Mouse (Mus musculus): ENCODE data around the gene Klk6. TPM values are rescaled to one million over a fixed set of nuclear protein-coding genes. Genes with fewer than 3 reads are reported as not detected.

Gene Klk6
- polyA plus RNA-seq, 1 experiment from 2014 or later, result not detected

DNA sequence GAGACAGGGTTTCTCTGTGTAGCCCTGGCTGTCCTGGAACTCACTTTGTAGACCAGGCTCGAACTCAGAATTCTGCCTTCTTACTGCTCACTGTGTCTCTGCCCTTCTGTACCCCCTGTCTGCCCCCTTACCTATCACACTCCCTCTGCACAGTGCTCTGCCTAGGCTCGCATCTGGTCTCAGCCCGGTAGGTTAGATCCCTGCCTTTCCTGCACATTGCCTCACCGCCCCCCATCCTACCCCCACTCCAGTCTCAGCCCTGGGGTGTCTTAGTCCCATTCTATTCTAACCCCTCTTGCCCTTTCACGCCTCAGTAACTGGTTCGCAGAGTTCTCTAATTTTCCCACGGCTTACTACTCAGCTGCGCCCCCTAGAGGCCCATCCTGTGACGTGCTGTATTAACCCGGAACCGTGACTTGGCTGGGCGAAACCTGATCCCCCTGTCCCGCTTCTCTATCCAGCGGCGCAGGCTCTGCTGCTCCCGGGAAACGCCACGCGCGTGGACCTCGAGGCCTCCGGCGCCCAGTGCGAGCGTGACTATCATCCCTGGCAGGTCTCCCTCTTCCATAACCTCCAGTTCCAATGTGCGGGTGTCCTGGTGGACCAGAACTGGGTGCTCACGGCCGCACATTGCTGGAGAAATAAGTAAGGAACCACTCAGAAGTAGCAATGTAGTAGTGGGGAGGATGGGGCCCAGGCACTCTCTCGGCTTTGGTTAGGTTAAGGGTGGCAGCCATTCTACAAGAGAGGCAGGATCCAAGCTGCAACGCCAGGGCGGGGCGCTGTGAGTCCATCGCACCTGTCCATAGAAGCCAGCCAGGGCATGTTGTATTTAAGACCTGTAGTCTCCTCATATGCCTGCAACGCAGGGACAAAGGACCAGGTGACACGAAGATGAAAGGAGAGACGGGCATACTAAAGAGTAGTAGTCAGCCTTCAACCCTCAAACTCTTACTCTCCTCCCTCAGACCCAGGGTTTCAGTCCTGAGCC, 41.7 kb upstream of the Klk6 start:
- Histone ChIP-seq H3K27me3 (ENCODE audit: control insufficient read depth, insufficient read depth, low read length) (no peaks in the 10 kb centered on the region), H3K9ac (ENCODE audit: low read depth, low read length) (peak overlapping the region; percentile 43; the same call in 1 of the 2 replicates), H3K9me3 (ENCODE audit: control insufficient read depth, low read length) (no peaks in the 10 kb centered on the region), H3K36me3 (ENCODE audit: control insufficient read depth, insufficient read depth, low read length) (no peaks in the 10 kb centered on the region), H3K4me3 (ENCODE audit: low read depth, low read length) (peak overlapping the region; percentile 6; the same call in 1 of the 2 replicates), H3K4me2 (replicated peaks; ENCODE audit: low read depth, low read length) (peak overlapping the region; percentile 45), H3K27ac (ENCODE audit: low read depth, low read length) (no peak overlapping the region), H3K4me1 (replicated peaks; ENCODE audit: control insufficient read depth, insufficient read depth, low read length) (no peaks in the 10 kb centered on the region)
- WGBS, result 6% methylated on average over 36 of the region's 36 CpGs
- DNase-seq (ENCODE audit: low spot score), result peak; percentile 95
- ATAC-seq (ENCODE audit: low FRiP score), result peak; percentile 82

DNA sequence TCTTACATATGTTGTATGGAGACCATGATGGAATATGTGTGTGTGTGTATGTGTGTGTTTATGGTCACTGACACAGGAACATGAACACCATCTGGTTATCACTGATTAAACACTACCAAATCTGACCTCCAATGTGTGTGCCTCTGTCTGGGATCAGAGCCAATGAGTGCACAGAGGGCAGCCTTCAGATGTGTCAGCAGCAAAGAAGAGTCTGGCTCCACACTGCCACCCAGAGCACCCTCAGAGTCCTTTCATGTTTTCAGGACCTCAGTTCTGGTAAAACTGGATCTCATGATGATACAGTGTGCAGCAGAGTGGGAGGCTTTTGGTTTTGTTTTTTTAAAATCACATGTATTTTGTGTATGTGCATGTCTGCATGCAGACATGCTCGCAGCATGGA, 39.0 kb upstream of the Klk6 start:
- no peaks in the 10 kb centered on the region for H3K27me3 ChIP-seq (ENCODE audit: control insufficient read depth, insufficient read depth, low read length)
- no peak overlapping the region for H3K9ac ChIP-seq (ENCODE audit: low read depth, low read length)
- ATAC-seq (ENCODE audit: low FRiP score) (no peak), DNase-seq (ENCODE audit: low spot score) (no peak)
- WGBS, result 93% methylated on average over 1 of the region's 1 CpGs
- H3K27ac ChIP-seq (ENCODE audit: low read depth, low read length), result no peak overlapping the region
- H3K9me3 ChIP-seq (ENCODE audit: control insufficient read depth, low read length), result no peaks in the 10 kb centered on the region
- H3K4me3 ChIP-seq (ENCODE audit: low read depth, low read length), result no peak overlapping the region
- H3K4me1 ChIP-seq (replicated peaks; ENCODE audit: control insufficient read depth, insufficient read depth, low read length), result no peaks in the 10 kb centered on the region
- no peak overlapping the region for H3K4me2 ChIP-seq (replicated peaks; ENCODE audit: low read depth, low read length)
- H3K36me3 ChIP-seq (ENCODE audit: control insufficient read depth, insufficient read depth, low read length), result no peaks in the 10 kb centered on the region

DNA sequence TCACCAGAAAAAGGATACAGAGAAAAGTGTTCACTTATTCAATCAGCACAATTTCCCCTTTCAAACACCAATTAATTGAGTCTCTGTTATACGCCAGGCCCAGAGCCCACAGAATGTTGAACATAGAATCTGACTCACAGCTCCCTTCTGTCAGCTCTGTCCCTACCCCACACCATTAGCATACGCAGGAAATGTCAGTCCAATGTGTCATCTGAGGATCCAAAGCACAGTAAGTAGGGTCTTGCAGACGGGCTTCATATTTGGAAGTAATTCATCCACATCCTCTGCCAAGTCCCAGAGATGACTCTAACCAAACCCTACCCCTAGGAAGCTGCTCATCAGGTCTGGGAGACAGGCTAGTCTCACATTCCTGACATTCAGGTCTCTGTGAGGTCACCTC, 36.2 kb upstream of the Klk6 start:
- H3K27ac ChIP-seq (ENCODE audit: low read depth, low read length), result no peak overlapping the region
- H3K9me3 ChIP-seq (ENCODE audit: control insufficient read depth, low read length), result no peaks in the 10 kb centered on the region
- WGBS, result 81% methylated on average over 3 of the region's 3 CpGs
- no peak for DNase-seq (ENCODE audit: low spot score)
- no peak overlapping the region for H3K4me3 ChIP-seq (ENCODE audit: low read depth, low read length)
- no peaks in the 10 kb centered on the region for H3K4me1 ChIP-seq (replicated peaks; ENCODE audit: control insufficient read depth, insufficient read depth, low read length)
- H3K36me3 ChIP-seq (ENCODE audit: control insufficient read depth, insufficient read depth, low read length), result no peaks in the 10 kb centered on the region
- no peak for ATAC-seq (ENCODE audit: low FRiP score)
- no peak overlapping the region for H3K9ac ChIP-seq (ENCODE audit: low read depth, low read length)
- H3K27me3 ChIP-seq (ENCODE audit: control insufficient read depth, insufficient read depth, low read length), result no peaks in the 10 kb centered on the region
- no peak overlapping the region for H3K4me2 ChIP-seq (replicated peaks; ENCODE audit: low read depth, low read length)

DNA sequence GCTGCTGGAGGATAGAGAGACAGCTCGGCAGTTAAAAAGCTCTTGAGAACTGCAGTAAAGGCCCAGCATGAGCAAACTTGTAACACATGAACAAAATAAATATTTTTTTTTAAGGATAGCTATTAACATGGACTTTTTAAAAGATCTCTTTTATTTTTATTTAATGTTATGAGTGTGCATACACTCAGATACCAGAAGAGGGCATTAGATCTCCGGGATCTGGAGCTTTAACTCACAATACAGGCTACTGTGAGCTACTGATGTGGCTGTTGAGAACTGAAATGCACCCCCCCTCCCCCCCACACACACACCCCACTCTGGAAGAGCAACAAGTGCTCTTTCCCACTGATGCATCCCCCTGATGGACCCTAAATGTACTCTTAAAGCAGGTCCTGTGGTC, 35.0 kb upstream of the Klk6 start:
- ATAC-seq (ENCODE audit: low FRiP score), result no peak
- no peak for DNase-seq (ENCODE audit: low spot score)

DNA sequence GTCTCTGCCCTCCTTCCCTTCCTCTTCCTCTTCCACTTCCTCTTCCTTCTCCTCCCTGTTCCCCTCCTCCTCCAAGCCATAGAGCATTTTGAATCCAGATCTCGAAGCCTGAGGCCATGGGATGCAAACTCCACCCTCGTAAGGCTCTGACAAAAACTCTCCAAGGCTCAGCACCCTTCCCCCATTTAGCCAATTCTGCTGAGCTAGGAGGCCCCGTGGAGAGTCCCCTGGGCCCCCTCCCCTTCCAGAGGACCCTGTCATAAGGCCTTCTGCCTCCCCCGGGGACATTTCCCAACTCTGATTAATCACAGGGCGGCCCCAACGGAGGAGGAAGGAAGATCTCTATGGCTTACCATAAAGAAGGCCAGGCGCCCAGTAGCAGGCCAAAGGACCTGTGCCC, 32.7 kb upstream of the Klk6 start, which contains the start of gene Klk9:
Klk9 (plus strand) TSS at position 301 of the 400 bp plus-strand sequence.
- Histone ChIP-seq H3K4me3 (ENCODE audit: low read depth, low read length) (no peak within 1 kb of the TSS), H3K9me3 (ENCODE audit: control insufficient read depth, low read length) (no peaks in the 10 kb centered on the region), H3K4me1 (replicated peaks; ENCODE audit: control insufficient read depth, insufficient read depth, low read length) (no peaks in the 10 kb centered on the region), H3K9ac (ENCODE audit: low read depth, low read length) (no peak within 1 kb of the TSS), H3K36me3 (ENCODE audit: control insufficient read depth, insufficient read depth, low read length) (no peaks in the 10 kb centered on the region), H3K27me3 (ENCODE audit: control insufficient read depth, insufficient read depth, low read length) (peaks cover 6% of the 10 kb centered on the region), H3K4me2 (replicated peaks; ENCODE audit: low read depth, low read length) (no peak within 1 kb of the TSS), H3K27ac (ENCODE audit: low read depth, low read length) (no peak within 1 kb of the TSS)
- DNase-seq (ENCODE audit: low spot score) (no peak), ATAC-seq (ENCODE audit: low FRiP score) (no peak)
- 78% methylated on average over 7 of the region's 7 CpGs for WGBS

More for the DNA sequence above, 35.0 kb upstream of the Klk6 start:
- 74% methylated on average over 2 of the region's 2 CpGs for WGBS
- H3K9ac ChIP-seq (ENCODE audit: low read depth, low read length), result no peak overlapping the region
- no peak overlapping the region for H3K4me2 ChIP-seq (replicated peaks; ENCODE audit: low read depth, low read length)
- no peak overlapping the region for H3K27ac ChIP-seq (ENCODE audit: low read depth, low read length)
- H3K36me3 ChIP-seq (ENCODE audit: control insufficient read depth, insufficient read depth, low read length), result no peaks in the 10 kb centered on the region
- H3K4me1 ChIP-seq (replicated peaks; ENCODE audit: control insufficient read depth, insufficient read depth, low read length), result no peaks in the 10 kb centered on the region
- no peak overlapping the region for H3K4me3 ChIP-seq (ENCODE audit: low read depth, low read length)
- H3K9me3 ChIP-seq (ENCODE audit: control insufficient read depth, low read length), result no peaks in the 10 kb centered on the region
- no peaks in the 10 kb centered on the region for H3K27me3 ChIP-seq (ENCODE audit: control insufficient read depth, insufficient read depth, low read length)

DNA sequence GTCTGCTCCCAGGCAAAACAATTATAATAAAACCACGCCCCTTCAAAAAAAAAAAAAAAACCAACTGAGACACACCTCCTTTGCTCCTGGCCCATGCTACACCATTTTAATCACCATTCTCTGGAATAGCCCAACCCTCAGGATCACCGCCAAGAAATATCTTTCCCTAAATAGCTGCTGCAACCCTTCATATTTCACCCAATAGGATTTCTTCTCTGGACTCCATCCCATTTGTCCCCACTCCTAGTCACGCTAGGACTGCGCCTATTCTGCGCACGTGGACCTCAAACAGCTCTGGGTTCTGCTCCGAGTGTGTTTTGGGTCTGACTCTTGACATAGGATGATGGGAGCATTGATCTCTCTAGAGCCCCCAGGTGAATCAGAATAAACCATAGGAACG, 27.9 kb upstream of the Klk6 start:
- Histone ChIP-seq H3K36me3 (ENCODE audit: control insufficient read depth, insufficient read depth, low read length) (no peaks in the 10 kb centered on the region), H3K4me1 (replicated peaks; ENCODE audit: control insufficient read depth, insufficient read depth, low read length) (no peaks in the 10 kb centered on the region), H3K27me3 (ENCODE audit: control insufficient read depth, insufficient read depth, low read length) (peaks cover 16% of the 10 kb centered on the region), H3K9ac (ENCODE audit: low read depth, low read length) (no peak overlapping the region; the same call in 1 of the 2 replicates), H3K9me3 (ENCODE audit: control insufficient read depth, low read length) (no peaks in the 10 kb centered on the region), H3K4me2 (replicated peaks; ENCODE audit: low read depth, low read length) (peak overlapping the region; percentile 67), H3K27ac (ENCODE audit: low read depth, low read length) (no peak overlapping the region), H3K4me3 (ENCODE audit: low read depth, low read length) (peak overlapping the region; percentile 32)
- ATAC-seq (ENCODE audit: low FRiP score), result no peak
- DNase-seq (ENCODE audit: low spot score), result peak; percentile 8
- 9% methylated on average over 8 of the region's 8 CpGs for WGBS

DNA sequence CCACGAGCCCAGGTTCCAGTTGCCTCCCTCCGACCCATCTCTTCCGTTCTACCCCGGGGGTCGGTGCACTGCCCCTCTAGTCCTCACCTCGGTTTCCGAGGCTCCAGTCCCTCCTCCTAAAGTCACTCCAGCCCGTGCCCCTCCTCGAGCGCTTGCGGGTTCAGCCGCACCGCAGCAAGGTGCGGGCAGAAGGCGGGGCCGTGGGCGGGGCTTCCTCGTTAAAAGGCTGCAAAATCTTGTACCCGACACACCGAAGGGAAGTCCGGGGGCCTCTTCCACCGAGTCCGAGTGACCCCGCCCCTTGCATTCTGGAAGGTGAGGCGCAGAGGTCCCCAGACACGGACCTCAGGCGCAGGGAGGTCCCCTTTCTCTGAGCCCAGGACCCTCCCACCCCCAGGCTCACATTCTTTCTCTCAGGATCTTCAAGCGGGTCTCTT, 26.9 kb upstream of the Klk6 start, which contains the start of gene Klk8:
Klk8 (plus strand) TSS at position 245 of the 437 bp plus-strand sequence.
- Histone ChIP-seq H3K9ac (ENCODE audit: low read depth, low read length) (peak within 1 kb of the TSS; percentile 40; the same call in 1 of the 2 replicates), H3K27ac (ENCODE audit: low read depth, low read length) (no peak within 1 kb of the TSS), H3K9me3 (ENCODE audit: control insufficient read depth, low read length) (no peaks in the 10 kb centered on the region), H3K4me2 (replicated peaks; ENCODE audit: low read depth, low read length) (peak within 1 kb of the TSS; percentile 67), H3K36me3 (ENCODE audit: control insufficient read depth, insufficient read depth, low read length) (no peaks in the 10 kb centered on the region), H3K4me3 (ENCODE audit: low read depth, low read length) (peak within 1 kb of the TSS; percentile 32), H3K4me1 (replicated peaks; ENCODE audit: control insufficient read depth, insufficient read depth, low read length) (no peaks in the 10 kb centered on the region), H3K27me3 (ENCODE audit: control insufficient read depth, insufficient read depth, low read length) (peaks cover 16% of the 10 kb centered on the region)
- peak; percentile 20; the same call in 1 of the 2 replicates for ATAC-seq (ENCODE audit: low FRiP score)
- WGBS, result under 1% methylated on average over 28 of the region's 28 CpGs
- DNase-seq (ENCODE audit: low spot score), result peak; percentile 53

DNA sequence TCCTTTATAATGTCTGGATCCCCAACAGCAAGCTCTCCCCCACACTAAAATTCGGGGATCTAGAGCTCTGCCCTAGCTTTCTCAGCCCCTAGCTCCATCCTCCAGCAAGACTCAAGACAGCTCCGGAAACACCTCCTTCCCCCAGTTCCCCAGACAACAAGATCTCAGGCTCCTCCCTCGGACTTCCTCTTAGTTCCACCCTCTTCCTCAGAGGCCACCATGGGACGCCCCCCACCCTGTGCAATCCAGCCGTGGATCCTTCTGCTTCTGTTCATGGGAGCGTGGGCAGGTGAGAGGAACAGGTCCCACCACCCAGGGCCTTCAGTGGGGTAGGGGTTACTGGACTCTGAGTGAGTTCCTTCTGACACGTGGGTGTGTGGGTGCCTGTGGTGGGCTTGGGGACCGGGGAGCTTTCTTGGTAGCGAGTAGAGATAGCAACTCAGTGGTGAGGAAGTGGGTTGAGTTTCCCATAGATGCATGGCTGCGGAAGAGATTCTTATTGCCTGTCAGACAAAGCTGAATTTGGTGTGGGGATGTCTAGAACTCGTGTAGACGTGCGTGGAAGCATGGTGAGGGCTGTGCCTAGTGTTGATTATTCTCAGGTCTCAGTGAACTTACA, 26.3 kb upstream of the Klk6 start:
- H3K36me3 ChIP-seq (ENCODE audit: control insufficient read depth, insufficient read depth, low read length), result no peaks in the 10 kb centered on the region
- H3K9ac ChIP-seq (ENCODE audit: low read depth, low read length), result no peak overlapping the region
- no peak overlapping the region for H3K27ac ChIP-seq (ENCODE audit: low read depth, low read length)
- no peaks in the 10 kb centered on the region for H3K4me1 ChIP-seq (replicated peaks; ENCODE audit: control insufficient read depth, insufficient read depth, low read length)
- H3K4me2 ChIP-seq (replicated peaks; ENCODE audit: low read depth, low read length), result peak overlapping the region; percentile 67; the same call in 1 of the 2 replicates
- DNase-seq (ENCODE audit: low spot score) (peak; percentile 9), ATAC-seq (ENCODE audit: low FRiP score) (peak; percentile 17; the same call in 1 of the 2 replicates)
- H3K27me3 ChIP-seq (ENCODE audit: control insufficient read depth, insufficient read depth, low read length), result peaks cover 16% of the 10 kb centered on the region
- no peaks in the 10 kb centered on the region for H3K9me3 ChIP-seq (ENCODE audit: control insufficient read depth, low read length)
- no peak overlapping the region; the same call in 1 of the 2 replicates for H3K4me3 ChIP-seq (ENCODE audit: low read depth, low read length)
- 43% methylated on average over 13 of the region's 13 CpGs for WGBS

Data from hindbrain, embryonic 11.5 days (tissue).